Mouse (Mus musculus) ES-Bruce4 (cell line): Measurements from ENCODE around the gene Rbpj.

Experiments
- CTCF ChIP-seq: IDR thresholded peaks from one replicate; pipeline ENCODE4 v1.8.1; 2011; ENCODE audit warnings: low read depth, low read length
- EP300 ChIP-seq: IDR thresholded peaks from 2 replicates; pipeline ENCODE4 v1.6.1; 2011; ENCODE audit warnings: low read depth, low read length; ENCODE audit not compliant: insufficient read depth
- POLR2A ChIP-seq: IDR thresholded peaks from one replicate; pipeline ENCODE4 v1.8.1; 2011; ENCODE audit warnings: low read length; ENCODE audit not compliant: insufficient read depth

- no peak for TF ChIP-seq POLR2A
- TF ChIP-seq CTCF, result no peak
- TF ChIP-seq EP300, result no peak
Measured at GRCm38 (mm10) chr5:53599116-53599515, 133.2 kb downstream of the Rbpj start.
